Mouse (Mus musculus) megakaryocyte, embryonic 14.5 days (primary cell): ENCODE results near the gene Pih1d1.

Experiments used
- FLI1 ChIP-seq: IDR thresholded peaks from 2 replicates; pipeline ENCODE4 v1.6.1; 2012; ENCODE audit warnings: low read length, inconsistent platforms, mixed read lengths
- GATA1 ChIP-seq: IDR thresholded peaks from 3 replicates; pipeline ENCODE4 v1.6.1; 2012; ENCODE audit warnings: mixed read lengths, low read length, inconsistent platforms, borderline replicate concordance

- no peak for TF ChIP-seq GATA1
- no peak for TF ChIP-seq FLI1
Observed at GRCm38 (mm10) chr7:45160866-45161265, 6.8 kb downstream of the Pih1d1 start.
